Mouse (Mus musculus) monocyte, adult 2 months (primary cell): ENCODE results near the gene Akirin1.
A peak's percentile ranks its signal among the peaks of the same experiment; 100 is the strongest.

Source experiments
- DNase-seq, 2 experiments: peaks; one replicate each; pipeline ENCODE4 v3.0.0; 2022; ENCODE audit warnings: low spot score in 2 of 2, low read depth in 1 of 2

Akirin1 gene

DNA sequence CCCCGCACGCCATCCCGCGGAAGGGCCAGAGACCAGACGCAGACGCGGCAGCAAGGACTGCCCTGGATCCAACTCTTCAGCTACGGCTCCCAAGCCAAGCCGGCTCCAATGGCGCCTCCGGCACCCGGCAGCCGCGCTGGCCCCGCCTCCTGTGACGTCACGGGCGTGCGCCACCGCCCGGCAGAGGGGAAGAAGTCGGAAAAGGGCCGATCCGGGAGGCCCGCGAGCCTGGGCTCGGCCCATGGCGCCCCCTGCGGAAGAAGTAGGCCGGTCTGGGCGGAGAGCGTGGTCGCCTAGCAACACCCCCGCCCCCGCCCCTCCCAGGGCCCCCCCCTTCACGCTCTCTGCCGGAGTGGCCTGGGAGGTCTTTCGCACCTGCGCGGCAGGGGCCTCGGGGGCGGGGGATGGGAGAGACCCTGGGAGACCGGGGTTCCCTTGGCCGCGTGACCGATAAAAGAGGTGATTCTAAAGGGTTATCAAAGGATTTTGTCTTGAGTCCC is at the start of gene Akirin1:
Akirin1 (minus strand) TSS at position 194 of the 500 bp plus-strand sequence.
- peak; percentile 81 to 94 for DNase-seq

DNA sequence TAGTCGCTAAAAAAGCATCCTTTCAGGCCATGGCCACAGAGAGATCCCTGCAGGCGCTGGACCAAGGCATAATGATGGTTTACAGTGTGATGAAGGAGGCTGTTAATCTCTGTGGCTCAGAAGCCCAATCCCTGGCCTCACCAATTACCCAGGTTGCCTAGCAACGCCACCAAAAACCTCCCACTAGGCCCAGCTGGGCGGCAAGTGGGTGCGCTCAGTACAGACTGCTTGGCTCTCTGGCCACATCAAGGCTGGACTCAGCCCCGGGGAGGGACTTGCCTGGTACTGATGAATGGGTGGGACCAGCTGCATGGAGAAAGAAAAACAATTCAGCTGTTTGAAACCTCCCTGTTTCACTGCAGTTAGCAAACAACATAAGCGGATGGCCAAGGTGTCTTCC is 47.7 kb upstream of the Akirin1 start:
- no peak for DNase-seq

DNA sequence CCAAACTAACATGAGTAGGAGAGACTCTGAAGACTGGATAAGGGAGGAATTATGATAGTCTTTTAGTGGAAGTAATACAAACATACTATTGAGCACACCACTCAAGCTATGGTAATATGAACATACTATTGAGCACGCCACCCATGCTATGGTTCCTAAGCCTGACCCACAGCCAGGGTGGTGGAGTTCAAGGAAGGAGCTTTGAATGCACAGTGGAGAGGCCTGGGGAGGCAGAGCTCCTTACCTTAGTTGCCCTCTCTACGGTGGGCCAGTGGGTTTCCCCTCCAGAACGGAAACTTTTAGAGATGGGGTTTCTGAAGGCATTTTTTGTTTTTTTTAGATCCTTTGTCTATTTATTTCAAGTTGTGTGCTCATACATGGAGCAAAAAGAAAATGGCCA is 47.3 kb upstream of the Akirin1 start:
- DNase-seq: no peak

DNA sequence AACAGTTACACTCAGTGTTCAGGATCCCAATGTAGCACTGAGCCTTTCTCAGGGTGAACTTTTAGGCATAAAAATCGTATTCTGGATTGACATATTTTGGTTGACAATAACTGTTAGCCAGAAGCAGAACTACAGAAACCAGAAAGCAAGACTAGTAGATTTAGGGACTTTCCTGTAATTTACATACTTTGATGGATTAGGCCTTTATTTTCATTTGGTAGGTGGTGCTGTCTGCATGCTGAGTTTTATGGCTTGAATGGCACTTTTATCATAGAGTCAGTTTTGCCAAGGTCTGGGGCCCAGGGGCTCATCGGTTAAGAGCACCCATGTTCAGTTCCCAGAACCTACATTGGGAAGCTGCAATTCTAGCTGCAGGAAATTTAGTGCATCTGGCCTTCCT is 44.9 kb upstream of the Akirin1 start:
- no peak for DNase-seq

DNA sequence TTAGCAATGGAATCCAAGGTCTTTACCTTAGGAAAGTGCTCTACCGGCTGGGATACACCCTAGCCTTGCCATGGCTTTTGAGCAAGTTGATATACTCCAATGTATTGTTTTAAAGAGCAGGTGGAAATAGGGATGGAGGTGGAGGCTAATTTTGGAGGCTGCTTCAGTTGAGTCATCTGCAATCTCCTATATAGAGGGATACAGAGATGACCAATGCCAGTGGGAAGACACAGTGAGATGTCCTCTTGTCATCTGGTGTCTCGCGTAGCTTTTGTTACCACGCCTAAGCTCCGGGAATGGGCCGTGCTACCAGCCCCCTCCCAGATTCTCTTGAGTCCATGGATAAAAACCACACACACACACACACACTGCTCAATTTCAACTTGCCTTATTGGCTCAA is 43.0 kb upstream of the Akirin1 start:
- no peak for DNase-seq

DNA sequence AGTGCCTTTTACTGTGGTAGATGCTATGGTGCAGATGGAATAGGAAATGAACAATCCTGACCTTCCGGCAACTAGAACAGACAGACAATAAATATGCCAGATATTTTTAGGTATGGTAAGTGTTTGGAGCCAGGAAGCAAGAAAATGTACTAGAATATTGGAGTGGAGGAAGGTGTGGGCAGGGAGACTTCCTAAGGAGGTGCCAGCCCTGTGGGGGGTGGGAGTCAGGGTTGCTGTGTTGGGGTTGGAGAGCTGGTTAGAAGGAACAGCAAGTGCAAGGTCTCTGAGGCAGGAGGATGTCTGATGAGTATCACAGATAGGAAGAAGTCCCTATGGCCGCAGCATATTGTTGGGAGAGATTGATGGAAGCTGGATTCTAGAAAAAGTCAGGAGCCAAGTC is 42.5 kb upstream of the Akirin1 start:
- DNase-seq: no peak

DNA sequence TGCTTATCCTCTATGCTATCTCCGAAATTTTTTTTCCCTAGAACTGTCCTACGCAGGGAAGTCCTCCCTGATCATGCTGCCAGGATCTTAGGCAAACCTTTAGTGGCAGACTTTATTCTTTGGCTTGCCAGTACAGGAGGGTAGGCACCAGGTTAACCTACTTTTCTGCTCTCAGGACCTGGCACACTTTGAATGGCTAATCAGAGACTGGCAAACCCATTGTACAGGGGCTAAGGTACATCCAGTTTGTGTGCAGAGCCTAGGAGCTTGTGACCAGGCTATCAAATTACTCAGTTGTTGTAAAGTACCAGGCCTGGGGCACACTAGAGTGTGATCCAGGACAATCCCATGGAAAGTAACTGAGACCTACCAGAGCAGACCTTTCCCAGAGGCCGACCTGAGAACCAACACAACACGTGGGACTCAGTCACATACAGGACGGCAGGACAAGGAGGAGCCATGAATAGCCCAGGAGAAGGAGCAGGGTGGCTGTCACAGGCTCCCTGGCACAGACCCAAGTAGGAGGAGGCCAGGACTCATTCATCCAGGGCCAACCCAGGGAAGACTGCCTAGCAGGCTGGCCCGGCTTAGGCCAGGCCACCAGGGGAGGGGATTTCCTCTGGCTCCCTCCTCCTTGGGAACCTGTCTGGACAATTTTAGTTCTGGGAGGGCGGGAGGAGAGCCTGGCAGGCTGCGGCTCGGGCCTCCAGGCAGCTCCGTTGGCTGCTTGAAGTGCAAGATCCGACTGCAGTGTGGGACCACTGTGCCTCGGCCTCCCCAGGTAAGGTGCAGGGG is 37.2 kb upstream of the Akirin1 start, which contains the start of gene Rhbdl2:
Rhbdl2 (plus strand) TSS at position 684 of the 795 bp plus-strand sequence.
- no peak for DNase-seq

DNA sequence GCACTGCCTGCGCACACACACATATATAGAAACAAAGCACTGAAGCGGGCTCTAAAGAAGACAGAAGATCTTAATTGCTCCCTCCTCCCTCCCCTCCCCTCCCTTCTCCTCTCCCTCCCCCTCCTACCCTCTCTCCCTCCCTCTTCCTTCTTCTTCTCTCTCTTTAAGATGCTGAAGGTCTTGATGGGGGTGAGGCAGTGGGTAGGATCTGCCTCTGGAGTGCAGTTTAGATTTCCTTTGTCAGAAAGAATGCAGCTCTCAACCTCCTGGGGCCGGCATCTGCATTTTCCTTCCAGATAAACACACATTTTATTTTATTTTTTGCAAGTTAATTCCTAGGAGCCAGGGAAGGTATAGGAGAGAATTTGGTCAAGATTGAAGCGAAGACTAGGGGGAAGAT is 18.1 kb upstream of the Akirin1 start:
- no peak for DNase-seq

DNA sequence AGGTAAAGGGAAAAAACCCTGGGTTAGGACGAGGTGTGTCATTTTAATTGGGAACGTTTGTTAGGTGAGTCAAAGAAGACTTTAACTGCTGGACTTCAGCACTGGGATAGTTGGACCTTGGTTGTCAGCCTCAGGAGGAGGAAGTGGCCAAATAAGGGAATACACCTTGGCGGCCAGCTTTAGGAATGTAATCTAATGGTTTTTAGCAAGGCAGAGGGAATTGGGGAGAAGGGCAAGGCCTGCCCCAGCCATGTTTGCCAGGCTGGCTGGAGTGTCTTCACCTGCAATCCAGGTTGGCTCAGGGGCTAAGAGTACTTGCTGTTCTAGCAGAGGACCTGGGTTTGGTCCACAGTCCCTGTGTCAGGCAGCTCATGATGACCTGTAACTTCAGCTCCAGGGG is 17.7 kb upstream of the Akirin1 start:
- DNase-seq: no peak

DNA sequence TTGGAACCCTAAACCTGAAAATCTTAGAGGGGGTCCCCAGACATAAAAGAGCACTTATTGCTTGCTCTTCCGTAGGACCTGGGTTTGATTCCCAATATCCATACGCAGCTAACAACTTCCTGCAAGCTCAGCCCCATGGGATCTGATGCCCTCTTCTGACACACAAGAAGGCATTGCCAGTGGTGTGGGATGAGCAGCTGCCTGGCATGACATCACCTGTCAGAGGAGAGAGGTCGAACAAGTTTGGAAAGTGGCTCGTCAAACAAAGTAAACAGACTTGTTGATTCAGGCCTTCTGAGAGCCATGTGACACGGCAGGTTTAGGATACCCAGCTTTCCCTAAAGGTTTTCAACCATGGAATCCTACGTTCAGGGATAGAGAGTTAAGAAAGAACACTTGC is 14.9 kb upstream of the Akirin1 start:
- no peak for DNase-seq

DNA sequence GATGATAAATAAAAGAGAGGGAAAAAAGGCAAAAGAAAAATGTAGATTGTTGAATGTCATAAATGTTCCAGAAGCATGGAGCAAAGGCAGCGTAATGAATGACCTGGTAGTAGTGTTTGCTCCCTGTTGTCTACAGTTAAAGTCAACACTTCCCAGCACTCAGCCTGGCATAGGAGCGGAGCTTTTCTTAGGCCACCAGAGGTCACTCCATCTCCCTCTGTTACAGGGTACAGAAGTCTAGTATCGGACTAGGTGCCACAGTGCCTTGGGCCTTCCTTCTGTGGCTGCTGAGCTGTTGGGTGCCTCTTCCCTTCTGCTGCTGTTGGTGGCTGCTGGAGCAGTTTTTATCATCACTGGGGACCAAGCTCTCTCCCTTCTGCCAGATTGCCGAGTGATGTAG is 8.2 kb upstream of the Akirin1 start:
- no peak for DNase-seq

DNA sequence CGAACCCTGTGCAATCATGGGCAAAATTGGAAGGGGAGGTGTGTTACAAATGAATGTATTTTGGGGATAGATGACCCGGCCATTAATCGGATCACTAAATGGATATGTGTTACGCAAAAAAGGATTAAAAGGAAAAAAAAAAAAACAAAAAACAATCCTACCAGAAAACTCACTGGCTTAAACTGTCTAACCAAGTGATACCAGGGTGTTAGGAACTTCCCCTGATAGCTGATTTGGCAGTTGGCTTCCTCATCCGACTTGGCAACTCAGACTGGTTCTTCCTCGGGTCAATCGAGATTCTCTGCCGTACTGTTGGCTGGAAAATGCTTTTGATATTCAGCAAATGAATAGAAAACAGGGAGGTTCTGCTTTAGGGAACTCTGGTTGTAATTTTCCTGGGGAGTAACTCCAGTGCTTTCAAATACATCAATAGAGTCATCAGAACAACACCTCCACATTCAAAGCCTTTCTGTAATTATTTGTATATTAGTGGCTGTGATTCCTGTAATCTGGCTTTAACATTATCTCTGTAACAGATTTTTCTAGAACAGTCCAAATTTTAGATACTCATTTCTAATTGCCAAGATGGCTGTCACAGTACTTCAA is 665 bp upstream of the Akirin1 start:
- DNase-seq: peak in 1 of 2 experiments; percentile 8

DNA sequence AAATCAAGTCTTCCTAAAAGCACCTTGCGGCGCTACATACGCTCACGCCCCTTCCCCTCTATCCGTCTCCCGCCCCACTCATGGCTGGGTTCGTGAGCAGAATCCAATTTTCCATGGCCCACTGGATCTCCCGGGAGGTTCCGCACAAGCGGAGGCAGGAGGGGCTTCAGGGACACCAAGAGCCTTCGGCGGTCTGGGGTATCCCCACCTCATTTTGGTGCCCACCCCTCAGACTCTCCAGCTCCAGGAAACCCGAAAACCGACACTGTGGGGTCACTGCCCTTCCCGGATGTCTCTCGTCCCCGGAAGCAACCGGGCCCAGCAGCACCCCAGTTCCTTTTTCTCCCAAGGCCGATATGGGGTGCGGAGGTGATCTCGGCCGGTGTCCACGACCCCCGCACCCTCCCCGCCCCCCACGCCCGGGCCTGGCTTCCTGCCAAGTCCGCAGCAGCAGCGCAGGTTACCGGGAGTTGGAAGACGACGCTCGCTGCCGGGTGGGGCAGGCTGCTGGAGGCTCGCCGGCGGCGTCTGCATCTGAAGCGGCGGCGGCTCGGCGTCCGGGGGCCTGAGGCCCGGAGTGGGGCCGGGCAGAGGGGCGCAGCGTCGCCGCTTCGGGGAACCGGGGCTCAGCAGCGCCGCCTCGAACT is 538 bp downstream of the Akirin1 start:
- peak in 1 of 2 experiments; percentile 9 for DNase-seq

DNA sequence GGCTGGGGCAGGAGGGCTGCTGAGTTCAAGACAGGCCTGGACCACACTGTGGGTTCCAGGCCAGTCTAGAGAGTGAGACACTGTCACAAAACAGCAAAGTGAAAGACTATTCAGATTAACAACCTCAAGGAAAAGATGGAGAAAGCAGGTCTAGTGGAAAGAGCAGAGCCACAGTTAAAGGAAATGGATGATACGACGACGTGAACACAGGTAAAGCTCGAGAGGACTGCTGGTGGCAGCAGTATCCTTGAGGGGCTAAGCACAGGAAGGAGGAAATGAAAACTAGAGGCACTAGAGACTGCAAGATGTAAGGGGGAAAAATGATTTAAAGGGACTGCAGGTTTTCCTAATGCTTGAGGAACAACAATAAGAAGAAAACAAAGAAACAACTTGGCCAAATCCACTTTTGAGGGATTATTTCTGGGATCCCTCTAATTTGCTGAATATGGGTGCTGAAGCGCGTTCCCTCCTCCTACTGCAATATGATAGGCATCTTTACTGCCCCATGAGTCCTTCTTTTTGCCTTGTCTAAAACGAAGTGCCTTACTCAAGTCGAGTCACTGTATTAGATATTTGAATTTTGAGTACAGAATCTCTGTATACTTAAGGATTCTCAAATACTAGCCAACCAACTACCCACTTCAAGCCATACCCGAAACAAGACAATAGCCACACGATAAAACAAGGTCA is 1.3 kb downstream of the Akirin1 start:
- DNase-seq: no peak

DNA sequence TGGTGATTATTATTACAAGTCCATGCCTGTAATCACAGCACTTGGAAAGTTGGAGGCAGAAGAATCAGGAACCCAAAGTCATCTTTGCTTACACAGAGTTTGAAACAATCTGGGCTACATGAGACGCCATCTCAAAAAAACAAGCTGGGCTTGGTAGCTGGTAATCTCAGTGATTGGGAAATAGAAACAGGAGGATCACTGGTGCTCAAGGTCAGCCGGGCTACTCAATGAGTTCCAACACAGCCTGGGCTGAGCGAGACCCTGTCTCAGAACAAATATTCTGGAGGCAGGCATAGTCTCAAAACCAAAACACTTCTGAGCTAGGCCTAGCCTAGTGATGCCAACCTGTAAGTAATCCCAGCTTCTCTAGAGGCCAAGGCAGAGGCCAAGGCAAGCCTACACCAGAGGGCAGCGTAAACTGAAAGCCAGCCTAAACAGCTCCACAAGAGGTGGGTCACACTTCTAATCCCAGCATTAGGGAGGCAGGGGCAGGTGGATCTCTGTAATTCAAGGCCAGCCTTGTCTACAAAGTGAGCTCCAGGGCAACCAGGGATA is 4.8 kb downstream of the Akirin1 start:
- DNase-seq: no peak

DNA sequence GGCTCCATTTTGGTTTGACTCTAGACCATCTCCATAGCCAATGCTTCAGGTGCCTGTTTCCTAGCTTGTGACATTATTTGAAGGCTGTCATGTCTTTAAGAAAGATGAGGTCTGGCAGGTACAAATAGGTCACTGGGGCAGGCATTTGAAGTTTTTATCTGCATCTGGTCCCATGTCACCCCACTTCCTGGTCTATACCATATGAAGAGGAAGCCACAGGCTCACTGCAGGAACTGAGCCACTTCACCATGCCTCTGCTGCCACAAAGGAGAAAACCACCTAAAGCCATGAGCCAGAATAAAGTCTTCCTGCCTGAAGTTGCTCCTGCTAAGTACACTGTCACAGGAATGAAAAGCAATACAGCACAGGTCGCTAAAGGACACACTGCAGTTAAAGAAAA is 7.3 kb downstream of the Akirin1 start:
- no peak for DNase-seq

DNA sequence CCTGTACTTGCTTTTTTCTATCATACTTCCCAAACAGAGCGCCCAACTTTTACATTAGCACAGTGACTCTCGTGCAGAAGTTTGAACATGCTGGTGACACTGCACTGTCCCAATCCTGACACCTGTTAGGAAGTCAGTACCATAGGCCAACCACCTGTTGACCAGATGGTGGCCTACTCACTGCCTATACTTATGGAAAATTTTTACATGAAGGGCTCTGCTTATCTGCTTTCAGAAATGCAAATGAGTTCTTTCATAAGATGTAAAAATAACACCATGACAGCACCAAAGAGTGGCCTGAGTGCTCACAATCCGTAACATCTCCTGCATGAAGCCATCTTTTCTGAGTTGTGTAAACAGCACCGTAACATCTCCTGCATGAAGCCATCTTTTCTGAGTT is 11.4 kb downstream of the Akirin1 start:
- no peak for DNase-seq

DNA sequence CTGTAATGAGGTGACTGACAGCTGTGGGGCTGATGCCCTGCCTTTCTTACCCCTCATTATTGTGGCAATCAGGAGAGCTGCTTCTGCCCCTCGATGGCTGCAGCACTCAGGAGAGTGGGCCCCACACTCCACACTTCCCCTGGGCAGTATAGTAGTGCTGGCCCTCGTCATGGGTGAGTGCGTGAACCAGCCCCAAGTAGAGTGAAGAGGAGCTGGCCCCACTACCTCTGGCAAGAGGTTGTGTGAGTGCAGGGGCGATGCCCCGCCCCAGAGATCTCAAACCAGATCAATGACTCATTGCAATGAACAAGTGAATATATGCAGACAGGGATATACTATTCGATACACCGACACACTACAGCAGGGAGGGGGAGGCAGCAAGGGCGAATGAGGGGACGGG is 16.6 kb downstream of the Akirin1 start:
- no peak for DNase-seq

DNA sequence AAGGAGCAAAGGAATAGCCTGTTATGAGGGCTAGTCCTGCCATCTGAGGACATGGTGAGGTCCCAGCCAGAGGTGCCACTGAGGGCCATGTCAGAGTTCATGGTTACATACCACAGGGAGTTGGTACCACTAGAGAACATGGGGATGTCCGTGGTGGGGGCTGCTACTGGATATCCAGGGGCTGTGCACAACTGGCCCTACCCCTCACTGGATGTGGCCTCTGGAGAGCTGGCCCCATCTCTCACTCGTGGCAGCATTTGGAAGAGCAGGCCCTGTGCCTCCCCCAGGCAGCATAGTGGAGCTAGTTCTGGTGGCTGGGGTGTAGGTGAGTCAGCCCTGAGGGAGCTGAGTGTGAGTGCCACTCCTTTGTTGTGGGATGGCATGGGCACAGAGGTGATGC is 17.2 kb downstream of the Akirin1 start:
- no peak for DNase-seq

DNA sequence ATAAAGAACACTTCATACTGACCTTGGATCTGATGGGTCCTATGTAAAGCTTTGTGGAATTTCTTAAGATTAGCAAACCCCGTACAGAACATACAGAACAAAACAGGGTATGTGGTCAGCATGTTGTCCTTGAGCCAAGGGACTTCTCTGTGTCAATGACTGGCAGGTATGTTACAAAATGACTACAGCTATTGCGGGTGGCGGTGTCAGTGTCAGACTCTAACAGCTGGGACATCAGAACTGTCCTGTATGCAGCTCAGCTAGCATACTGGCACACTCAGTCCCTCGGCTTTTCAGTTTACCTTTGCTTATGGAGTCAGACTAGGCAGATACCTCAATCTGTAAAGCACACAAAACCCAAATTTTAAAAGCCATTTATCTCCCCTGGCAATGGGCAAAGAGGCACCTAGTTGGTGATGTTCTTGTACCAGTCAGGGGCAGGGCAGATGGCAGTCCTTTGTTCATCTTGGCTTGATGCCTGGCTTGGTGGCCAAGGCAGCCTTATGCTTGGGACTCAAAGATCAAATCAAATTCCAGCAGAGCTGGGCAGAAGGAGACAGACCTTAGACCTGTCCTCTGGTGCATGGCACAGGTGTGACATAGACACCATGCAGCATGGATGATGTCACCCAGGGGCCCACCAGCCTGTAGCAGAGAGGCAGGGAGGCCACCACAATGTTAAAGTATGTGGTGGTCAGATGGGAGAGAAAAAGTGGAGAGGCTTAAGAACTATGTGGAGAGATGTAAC is 17.8 kb downstream of the Akirin1 start:
- DNase-seq: no peak

DNA sequence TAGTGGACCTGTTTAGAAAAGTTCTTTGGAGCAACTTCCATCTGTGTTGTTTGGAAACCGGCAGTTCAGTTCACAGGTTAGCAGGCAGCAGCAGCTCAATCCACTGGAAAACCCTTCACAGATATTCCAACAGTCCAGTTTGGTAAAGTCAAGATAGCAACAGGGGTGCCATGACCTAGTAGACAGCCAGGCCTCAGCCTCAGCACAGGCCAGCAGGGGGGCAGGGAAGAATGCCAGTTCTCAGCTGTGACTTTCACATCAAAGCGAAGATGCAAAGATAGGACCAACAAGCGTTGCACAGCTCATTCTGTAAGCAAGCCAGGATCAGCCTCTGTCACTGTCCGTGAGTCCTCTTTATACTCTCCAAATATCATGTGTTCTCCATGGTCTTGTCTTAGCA is 28.4 kb downstream of the Akirin1 start:
- DNase-seq: no peak
